Mouse (Mus musculus) stomach, postnatal 0 days (tissue): ENCODE measurements around the gene Arl8b.

Experiments
- CTCF ChIP-seq: IDR thresholded peaks from 2 replicates; pipeline ENCODE4 v1.5.1; 2016; ENCODE audit warnings: antibody characterized with exemption, low read depth, mild to moderate bottlenecking, moderate library complexity
- EP300 ChIP-seq: optimal IDR thresholded peaks from 2 replicates; pipeline ENCODE3; 2016; ENCODE audit warnings: antibody characterized with exemption

GRCm38 (mm10) chr6:108835765-108836691 lies 53.1 kb downstream of the Arl8b start:
- TF ChIP-seq CTCF = no peak
- no peak for TF ChIP-seq EP300
